Mouse (Mus musculus) B cell, adult 62 days (primary cell): ENCODE data around the gene Rcn2. TPM values are rescaled to one million over a fixed set of nuclear protein-coding genes. Genes with fewer than 3 reads are reported as not detected.

Experiments
- total RNA-seq: library from RNA; stranded (reverse); gene quantifications from 4 replicates; pipeline ENCODE4 v1.2.4, GENCODE M21; 2023

Gene Rcn2
- 23.0 to 31.2 TPM (median 30.4 TPM) in 4 replicates for total RNA-seq

GRCm38 (mm10) chr9:56041372-56042180, at the start of gene Rcn2:
Gene Rcn2, plus strand, starts transcription at chr9:56041845.

DNA sequence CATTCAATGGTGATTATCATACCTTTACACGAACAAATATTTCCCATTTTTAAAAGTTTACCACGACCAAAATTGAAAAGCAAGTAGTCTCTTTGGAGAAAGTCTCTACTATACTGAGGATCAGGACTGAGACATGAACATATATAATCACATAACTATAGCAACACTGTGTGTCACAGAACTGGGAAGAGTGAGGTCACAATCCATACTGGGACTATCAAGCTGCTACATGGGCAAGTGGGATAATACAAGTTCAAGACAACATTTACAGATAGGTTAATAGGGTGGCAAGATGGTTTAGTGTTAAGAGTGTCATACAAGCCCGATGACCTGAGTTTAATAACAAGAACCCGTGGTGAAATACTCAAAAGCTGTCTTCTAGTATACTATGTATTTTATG, 31.2 kb upstream of the Rcn2 start, which contains the start of gene 4930563M21Rik:
TSS of gene 4930563M21Rik (minus strand) at position 101 of the 400 bp plus-strand sequence.

DNA sequence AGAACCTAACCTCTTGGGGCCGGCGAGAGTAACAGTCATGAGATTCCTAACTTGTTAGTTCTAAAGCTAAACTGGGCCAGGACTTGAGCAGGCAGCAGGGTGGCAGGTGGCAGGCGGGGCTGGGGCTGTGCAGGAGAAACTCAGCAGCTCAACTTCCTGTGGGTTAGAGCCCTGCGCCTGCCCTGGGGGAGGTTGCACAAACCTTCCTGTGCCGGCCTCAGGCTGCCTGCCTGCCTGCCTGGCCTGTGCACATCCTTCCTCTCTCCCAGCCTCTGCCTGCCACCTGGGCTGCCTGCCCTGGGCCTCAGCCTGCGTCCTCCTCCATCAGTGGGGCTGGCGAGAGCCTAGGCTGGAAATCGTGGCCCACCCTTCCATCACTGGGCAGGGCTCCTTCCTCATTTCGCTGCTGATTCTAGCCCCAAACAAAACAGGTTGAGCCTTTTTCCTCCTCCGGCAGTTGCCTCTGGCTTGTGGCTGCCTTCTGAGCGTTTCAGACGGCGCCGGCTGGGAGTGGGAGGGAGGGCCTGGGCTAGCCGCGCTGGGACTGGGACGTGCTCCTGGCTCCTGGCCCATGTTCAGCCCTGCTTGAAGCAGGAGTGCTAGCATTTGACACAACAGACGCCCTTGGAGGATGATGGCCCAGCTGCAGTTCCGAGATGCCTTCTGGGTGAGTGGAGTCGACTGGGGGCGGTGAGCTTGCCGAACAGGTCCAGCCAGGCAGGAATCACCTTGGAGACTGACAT, 48.3 kb downstream of the Rcn2 start, which contains the start of gene Pstpip1:
TSS of gene Pstpip1 (plus strand) at position 185 of the 743 bp plus-strand sequence.

Other genes with a start within 250 kb of the Rcn2 start
- gene Scaper, start 103.7 kb upstream of the Rcn2 start, total RNA-seq, result 31.7 to 35.1 TPM (median 32.6 TPM) in 4 replicates
- gene 4930563M21Rik, start 31.3 kb upstream of the Rcn2 start, total RNA-seq, result not detected in 4 replicates
- gene Pstpip1, start 48.1 kb downstream of the Rcn2 start, total RNA-seq, result 113 to 124 TPM (median 118 TPM) in 4 replicates
- 8.3 to 12.2 TPM (median 11.5 TPM) in 4 replicates for gene Tspan3, start 123.6 kb downstream of the Rcn2 start, total RNA-seq